Mouse (Mus musculus) lung, adult 2 months (tissue): ENCODE results near the gene Ercc4.

Experiments used
- CTCF ChIP-seq: fragments of 200-500 bp; IDR thresholded peaks from 2 replicates; pipeline ENCODE4 v1.5.1; 2011; ENCODE audit warnings: mild to moderate bottlenecking, low read length, control low read depth; ENCODE audit not compliant: insufficient read depth
- POLR2A ChIP-seq: fragments of 200-500 bp; IDR thresholded peaks from 2 replicates; pipeline ENCODE4 v1.6.1; 2011; ENCODE audit warnings: low read depth, mild to moderate bottlenecking, control low read depth, low read length, borderline replicate concordance; ENCODE audit errors: extremely low read depth

DNA sequence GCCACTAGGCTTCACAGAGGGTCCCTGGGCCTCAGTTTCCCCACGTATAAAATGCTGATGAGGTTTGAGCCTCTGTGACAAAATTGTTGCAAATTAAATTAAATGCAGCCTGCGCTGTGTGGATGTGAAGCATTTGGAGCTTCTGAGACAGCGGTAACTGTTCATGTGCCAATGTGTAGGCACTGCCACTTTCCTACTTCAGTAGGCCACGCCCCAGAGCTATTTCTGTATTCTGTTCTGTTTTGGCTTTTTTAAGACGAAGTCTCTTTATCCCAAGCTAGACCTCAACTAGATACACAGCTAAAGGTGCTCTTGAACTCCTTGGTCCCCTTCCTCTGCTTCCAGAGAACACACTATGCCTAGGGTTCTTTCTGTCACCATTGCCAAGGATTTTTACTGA, 85.4 kb downstream of the Ercc4 start:
- TF ChIP-seq POLR2A (no peak), CTCF (no peak)
